Mouse (Mus musculus) limb, embryonic 14.5 days (tissue): Measurements from ENCODE around the gene Gart. TPM values are rescaled to one million over a fixed set of nuclear protein-coding genes. Genes with fewer than 3 reads are reported as not detected.

Source experiments
- ATAC-seq: fragments of 200-750 bp; cut with Nextera tagmentation; 2 replicates; pipeline ENCODE4 v1.8.0; 2017; ENCODE audit warnings: low read depth, moderate number of reproducible peaks, moderate TSS enrichment; ENCODE audit not compliant: low FRiP score
- DNase-seq: peaks from one replicate; pipeline ENCODE4 v3.0.0-alpha.2; 2015; ENCODE audit warnings: low spot score
- H3K27ac ChIP-seq: fragments of 300-500 bp; sonication (generic); replicated peaks from 2 replicates; pipeline ENCODE4 v1.5.1; 2014; ENCODE audit warnings: low read depth, mild to moderate bottlenecking, low read length, moderate library complexity, mixed read lengths
- H3K27me3 ChIP-seq: fragments of 300-500 bp; sonication (generic); 2 replicates; pipeline ENCODE4 v1.6.1; 2014; ENCODE audit warnings: low read length, mixed read lengths; ENCODE audit not compliant: control insufficient read depth, insufficient read depth
- H3K36me3 ChIP-seq: fragments of 300-500 bp; sonication (generic); 2 replicates; pipeline ENCODE4 v1.6.1; 2014; ENCODE audit warnings: mild to moderate bottlenecking, low read length, moderate library complexity, mixed read lengths; ENCODE audit not compliant: control insufficient read depth, insufficient read depth
- H3K4me1 ChIP-seq: fragments of 300-500 bp; sonication (generic); 2 replicates; pipeline ENCODE4 v1.6.1; 2014; ENCODE audit warnings: antibody characterized with exemption, low read length, mixed read lengths; ENCODE audit not compliant: control insufficient read depth, insufficient read depth
- H3K4me2 ChIP-seq: fragments of 300-500 bp; sonication (generic); replicated peaks from 2 replicates; pipeline ENCODE4 v1.6.1; 2014; ENCODE audit warnings: low read depth, mild to moderate bottlenecking, low read length, moderate library complexity; ENCODE audit not compliant: severe bottlenecking
- H3K4me3 ChIP-seq: fragments of 300-500 bp; sonication (generic); replicated peaks from 2 replicates; pipeline ENCODE4 v1.5.1; 2014; ENCODE audit warnings: low read length
- H3K9ac ChIP-seq: fragments of 300-500 bp; sonication (generic); 2 replicates; pipeline ENCODE4 v1.6.1; 2014; ENCODE audit warnings: mild to moderate bottlenecking, low read depth, low read length, moderate library complexity; ENCODE audit not compliant: severe bottlenecking
- H3K9me3 ChIP-seq: fragments of 300-500 bp; sonication (generic); 2 replicates; pipeline ENCODE4 v1.6.1; 2016; ENCODE audit warnings: low read length; ENCODE audit not compliant: control insufficient read depth
- POLR2A ChIP-seq: fragments of 200-500 bp; IDR thresholded peaks from 2 replicates; pipeline ENCODE4 v1.8.0; 2012; ENCODE audit warnings: inconsistent platforms, mild to moderate bottlenecking, moderate library complexity, borderline replicate concordance; ENCODE audit not compliant: insufficient read depth, insufficient read length; ENCODE audit errors: extremely low read depth
- WGBS: fragments of 180-500 bp; shearing (Covaris S2); extraction: QIAGEN DNeasy Blood & Tissue Kit; methylation state at CpG from one replicate; pipeline ENCODE4 v1.1.7; 2014; 5-methylcytosine and 5-hydroxymethylcytosine counted together
- polyA plus RNA-seq, 2 experiments: library from polyadenylated mRNA; depleted of rRNA in 1 of 2; stranded (reverse) in 1 of 2; unstranded in 1 of 2; fragments of >200 nt; fragmentation: Nextera tagmentation in 1 of 2; extraction: Ambion mirVana in 1 of 2; gene quantifications; 2 replicates each; pipeline versions ENCODE4 v1.2.1 to v1.2.3; 2012 to 2014

Gene Gart
- polyA plus RNA-seq, 2 experiments = 64.5 to 89.6 TPM

DNA sequence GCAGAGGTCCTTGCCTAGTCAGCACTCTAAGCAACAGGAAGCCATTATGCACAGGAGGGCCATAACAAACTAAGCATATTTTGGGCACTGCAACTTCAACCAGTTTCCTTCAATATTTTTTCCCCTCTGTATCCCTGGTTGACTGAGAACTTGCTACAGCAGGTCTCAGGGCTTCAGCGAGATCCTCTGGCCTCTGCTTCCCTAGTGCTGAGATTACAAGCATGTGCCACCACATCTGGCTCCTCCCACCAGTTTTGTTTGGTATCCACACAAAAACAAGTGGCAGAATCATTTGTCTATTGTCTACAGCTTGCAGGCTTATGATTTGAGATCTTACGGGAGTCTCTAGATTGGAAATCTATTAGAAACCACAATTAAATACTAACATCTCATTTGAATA lies 1.9 kb downstream of the Gart start:
- Histone ChIP-seq H3K9ac (no peak overlapping the region), H3K4me1 (peaks cover 12% of the 10 kb centered on the region; the same call in 1 of the 2 replicates), H3K4me3 (no peak overlapping the region), H3K27me3 (no peaks in the 10 kb centered on the region), H3K4me2 (no peak overlapping the region), H3K36me3 (peaks cover 28% of the 10 kb centered on the region), H3K27ac (no peak overlapping the region), H3K9me3 (no peaks in the 10 kb centered on the region)
- WGBS = 86% methylated on average over 2 of the region's 2 CpGs
- DNase-seq = no peak
- no peak for TF ChIP-seq POLR2A
- no peak for ATAC-seq

DNA sequence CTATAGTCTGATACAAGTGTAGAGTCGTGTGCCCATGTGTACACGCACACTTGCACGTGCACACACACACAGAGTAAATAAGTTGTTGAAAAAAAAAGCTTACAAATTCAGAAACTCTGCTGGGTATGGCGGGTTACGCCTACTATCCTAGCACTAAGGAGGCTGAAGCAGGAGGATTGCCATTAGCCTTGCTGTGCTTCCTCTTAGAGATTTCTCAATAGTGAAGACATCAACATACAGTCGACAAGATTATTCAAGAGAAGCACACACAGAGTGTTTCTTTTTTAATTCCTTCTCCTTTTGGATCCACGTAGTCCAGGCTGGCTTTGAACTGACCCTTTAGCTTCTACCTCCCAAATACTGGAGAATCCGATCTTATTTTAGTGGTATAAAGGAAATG lies 6.6 kb downstream of the Gart start:
- no peak overlapping the region for H3K4me3 ChIP-seq

DNA sequence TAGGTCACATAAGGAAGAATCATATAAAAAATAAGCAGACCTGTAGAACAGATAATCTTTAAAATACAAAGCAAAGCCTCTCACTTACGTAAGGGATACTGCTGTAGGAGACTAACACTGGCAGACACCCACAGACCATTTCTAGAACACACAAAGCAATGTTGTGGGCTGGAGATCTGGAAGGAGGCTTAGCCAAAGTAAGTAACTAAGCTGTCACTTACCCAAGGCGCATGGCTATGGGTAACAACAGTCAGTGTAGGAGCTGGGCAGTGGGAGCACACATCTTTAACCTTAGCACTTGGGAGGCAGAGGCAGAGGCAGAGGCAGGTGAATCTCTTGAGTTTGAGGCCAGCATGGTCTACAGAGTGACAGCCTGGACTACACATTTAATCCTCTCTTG lies 7.1 kb downstream of the Gart start:
- Histone ChIP-seq H3K27me3 (no peaks in the 10 kb centered on the region), H3K4me1 (0 out of 2 replicates have a peak, but pooled peaks cover under 1% of the 10 kb centered on the region), H3K9me3 (no peaks in the 10 kb centered on the region), H3K9ac (no peak overlapping the region), H3K36me3 (peaks cover 79% of the 10 kb centered on the region), H3K4me3 (no peak overlapping the region), H3K4me2 (no peak overlapping the region), H3K27ac (no peak overlapping the region)
- ATAC-seq (no peak), DNase-seq (no peak)
- WGBS = 94% methylated on average over 2 of the region's 2 CpGs
- TF ChIP-seq POLR2A = no peak

More for the DNA sequence above, 6.6 kb downstream of the Gart start:
- Histone ChIP-seq H3K27me3 (no peaks in the 10 kb centered on the region), H3K27ac (no peak overlapping the region), H3K36me3 (peaks cover 75% of the 10 kb centered on the region), H3K4me2 (no peak overlapping the region), H3K9ac (no peak overlapping the region), H3K4me1 (0 out of 2 replicates have a peak, but pooled peaks cover 4% of the 10 kb centered on the region), H3K9me3 (no peaks in the 10 kb centered on the region)
- DNase-seq (no peak), ATAC-seq (no peak)
- 94% methylated on average over 8 of the region's 8 CpGs for WGBS
- no peak for TF ChIP-seq POLR2A

DNA sequence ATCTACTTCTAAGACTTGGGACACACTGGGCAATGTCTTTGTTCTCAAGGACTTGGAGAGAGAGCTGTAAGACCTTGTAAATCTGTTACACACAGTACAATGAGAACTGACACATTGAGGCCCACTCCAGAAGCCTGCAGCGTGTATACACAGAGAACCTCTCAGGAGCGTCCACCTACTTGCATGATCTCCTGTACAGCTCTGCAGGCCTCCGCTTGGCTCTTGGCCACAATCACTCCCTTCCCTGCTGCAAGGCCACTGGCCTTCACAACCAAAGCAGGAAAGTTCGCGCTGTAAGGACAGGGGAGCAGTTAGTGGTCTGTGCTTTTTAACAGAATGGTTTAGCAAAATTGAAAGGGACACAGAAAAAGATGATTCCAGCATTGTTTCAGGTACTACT lies 7.6 kb downstream of the Gart start:
- H3K9ac ChIP-seq = no peak overlapping the region
- no peaks in the 10 kb centered on the region for H3K27me3 ChIP-seq
- H3K27ac ChIP-seq = no peak overlapping the region
- H3K4me1 ChIP-seq = no peaks in the 10 kb centered on the region
- H3K9me3 ChIP-seq = no peaks in the 10 kb centered on the region
- 94% methylated on average over 5 of the region's 5 CpGs for WGBS
- no peak for TF ChIP-seq POLR2A
- ATAC-seq (no peak), DNase-seq (no peak)
- peaks cover 80% of the 10 kb centered on the region for H3K36me3 ChIP-seq
- H3K4me3 ChIP-seq = no peak overlapping the region
- H3K4me2 ChIP-seq = no peak overlapping the region

DNA sequence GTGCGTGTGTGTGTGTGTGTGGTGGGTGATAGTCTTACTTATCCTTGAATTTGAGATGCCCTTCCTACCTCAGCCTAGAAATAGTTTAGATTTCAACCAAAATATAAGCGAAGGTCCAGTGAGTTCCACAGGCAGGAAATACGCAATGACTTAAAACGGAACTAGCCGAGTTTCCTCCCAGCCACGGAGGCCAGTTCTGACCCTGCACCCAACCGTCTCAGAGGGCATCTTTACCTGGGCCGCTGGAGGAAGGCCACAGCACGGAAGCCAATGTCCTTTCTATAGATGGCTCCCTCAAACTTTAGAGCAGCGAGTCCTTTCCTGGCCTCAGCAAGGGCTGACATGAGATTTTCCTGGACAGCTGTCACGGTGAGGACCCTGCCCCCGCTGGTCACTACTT lies 13.1 kb downstream of the Gart start:
- Histone ChIP-seq H3K4me1 (no peaks in the 10 kb centered on the region), H3K9me3 (no peaks in the 10 kb centered on the region), H3K27me3 (no peaks in the 10 kb centered on the region), H3K36me3 (peaks cover 92% of the 10 kb centered on the region), H3K27ac (no peak overlapping the region), H3K4me2 (no peak overlapping the region), H3K9ac (no peak overlapping the region), H3K4me3 (no peak overlapping the region)
- 90% methylated on average over 12 of the region's 12 CpGs for WGBS
- ATAC-seq = no peak
- no peak for TF ChIP-seq POLR2A
- DNase-seq = no peak

DNA sequence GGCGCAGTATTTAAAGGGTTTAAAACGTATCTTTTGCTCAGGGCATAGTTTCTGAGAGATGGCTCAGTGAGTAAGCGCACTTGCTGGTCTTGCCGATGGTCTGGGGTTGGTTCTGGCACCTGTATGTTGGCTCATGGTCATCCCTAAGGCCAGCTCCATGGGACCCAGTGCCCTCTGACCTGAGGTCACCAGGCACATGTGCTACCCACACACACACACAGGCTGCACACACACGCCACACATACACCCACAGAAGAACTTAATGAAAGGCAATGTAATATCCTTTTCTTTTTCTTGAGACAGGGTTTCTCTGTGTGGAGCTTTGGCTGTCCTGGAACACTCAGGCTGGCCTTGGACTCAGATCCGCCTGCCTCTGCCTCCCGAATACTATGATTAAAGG lies 13.8 kb downstream of the Gart start:
- WGBS = 96% methylated on average over 7 of the region's 7 CpGs
- Histone ChIP-seq H3K27me3 (no peaks in the 10 kb centered on the region), H3K4me1 (no peaks in the 10 kb centered on the region), H3K4me2 (no peak overlapping the region), H3K9me3 (no peaks in the 10 kb centered on the region), H3K36me3 (peaks cover 92% of the 10 kb centered on the region), H3K27ac (no peak overlapping the region), H3K4me3 (no peak overlapping the region), H3K9ac (no peak overlapping the region)
- no peak for ATAC-seq
- TF ChIP-seq POLR2A = no peak
- no peak for DNase-seq
